In genomic region chr8:122737071-122737470, GRCm38 (mm10) we compare ENCODE assay signal across 10 mouse cellular contexts. TPM values are rescaled to one million over a fixed set of nuclear protein-coding genes. Genes with fewer than 3 reads are reported as not detected.
DNase-seq lines count a peak whose midpoint lies in the region; ATAC-seq and TF ChIP-seq lines count a peak whose summit lies in the region.
"Had no signal": no experiment of that assay in that cellular context is flagged by ENCODE, and none has a peak within 500 bp of the region (broad histone marks: within the 10 kb centered on the region; RNA-seq: fewer than 3 reads in every experiment).

No protein-coding gene starts in this region.

- no peak overlapping the region for H3K4me3 ChIP-seq in liver, postnatal 0 days (ENCODE audit: low read depth, low read length)
- H3K4me3 ChIP-seq in embryonic facial prominence, embryonic 11.5 days (ENCODE audit: low read depth, low read length): no peak overlapping the region
- H3K4me3 ChIP-seq in liver, embryonic 14.5 days (ENCODE audit: insufficient read depth in 1 of 2, low read depth in 2 of 2, low read length in 2 of 2): no peak overlapping the region; a peak in 1 of 4 replicates
- H3K4me3 ChIP-seq: limb, embryonic 13.5 days had no signal

- H3K27ac ChIP-seq in liver, postnatal 0 days (ENCODE audit: low read depth): no peak overlapping the region
- H3K27ac ChIP-seq in embryonic facial prominence, embryonic 11.5 days (replicated peaks; ENCODE audit: low read depth, low read length): no peak overlapping the region
- H3K27ac ChIP-seq in liver, embryonic 14.5 days: no peak overlapping the region
- H3K27ac ChIP-seq: limb, embryonic 13.5 days had no signal

- peak; percentile 41 for DNase-seq in liver
- DNase-seq in liver, postnatal 0 days: no peak
- DNase-seq in MEL-GATA-1-ER (ENCODE audit: extremely low read depth, low read depth): peak; percentile 66
- DNase-seq in embryonic facial prominence, embryonic 11.5 days (ENCODE audit: low spot score): peak; percentile 66
- no peak for DNase-seq in liver, embryonic 14.5 days (ENCODE audit: low read depth in 3 of 3, low spot score in 3 of 3)
- no peak for DNase-seq in layer of hippocampus, adult 9-10 months (ENCODE audit: low spot score)
- DNase-seq: cerebellum, adult 18-20 months; kidney, adult 2 months had no signal

- no peak for ATAC-seq in liver, postnatal 0 days
- no peak for ATAC-seq in embryonic facial prominence, embryonic 11.5 days (replicated peaks; ENCODE audit: insufficient number of reproducible peaks, low FRiP score, low TSS enrichment, low read depth)
- ATAC-seq in liver, embryonic 14.5 days (ENCODE audit: insufficient read depth): no peak
- ATAC-seq in CD4-positive, CD25-positive, alpha-beta regulatory T cell, adult 4 months: no peak

- H3K27me3 ChIP-seq in liver, postnatal 0 days (ENCODE audit: insufficient read depth, low read length): peaks cover 26% of the 10 kb centered on the region
- no peaks in the 10 kb centered on the region for H3K27me3 ChIP-seq in embryonic facial prominence, embryonic 11.5 days (ENCODE audit: control insufficient read depth, insufficient read depth, low read length)
- H3K27me3 ChIP-seq in liver, embryonic 14.5 days (ENCODE audit: control insufficient read depth, insufficient read depth, low read length): peaks cover 26% of the 10 kb centered on the region

- H3K9ac ChIP-seq in liver, postnatal 0 days (replicated peaks): no peak overlapping the region
- no peak overlapping the region for H3K9ac ChIP-seq in embryonic facial prominence, embryonic 11.5 days (replicated peaks; ENCODE audit: low read length)
- H3K9ac ChIP-seq in liver, embryonic 14.5 days (replicated peaks): no peak overlapping the region
- H3K9ac ChIP-seq: limb, embryonic 13.5 days had no signal

- 50% methylated on average over 4 of the region's 4 CpGs for WGBS in liver, postnatal 0 days (ENCODE audit: insufficient replicate concordance)
- 50% methylated on average over 4 of the region's 4 CpGs for WGBS in embryonic facial prominence, embryonic 11.5 days
- WGBS in liver, embryonic 14.5 days (ENCODE audit: insufficient replicate concordance): 43% methylated on average over 4 of the region's 4 CpGs

- no peak for TF ChIP-seq CTCF in liver, postnatal 0 days (IDR thresholded peaks at IDR 0.05; ENCODE audit: low read depth)
- TF ChIP-seq CTCF in liver, embryonic 14.5 days (IDR thresholded peaks at IDR 0.05; ENCODE audit: low read depth): no peak

- H3K36me3 ChIP-seq in liver, postnatal 0 days (replicated peaks; ENCODE audit: insufficient read depth, low read length): no peaks in the 10 kb centered on the region
- H3K36me3 ChIP-seq in embryonic facial prominence, embryonic 11.5 days (replicated peaks; ENCODE audit: control insufficient read depth, insufficient read depth, low read depth, low read length): no peaks in the 10 kb centered on the region
- no peaks in the 10 kb centered on the region for H3K36me3 ChIP-seq in liver, embryonic 14.5 days (replicated peaks; ENCODE audit: control insufficient read depth, insufficient read depth, low read depth)
- H3K36me3 ChIP-seq: limb, embryonic 13.5 days had no signal

- peaks cover 19% of the 10 kb centered on the region for H3K4me1 ChIP-seq in liver, postnatal 0 days (ENCODE audit: insufficient read depth)
- H3K4me1 ChIP-seq in embryonic facial prominence, embryonic 11.5 days (ENCODE audit: control insufficient read depth, insufficient read depth, low read length): no peaks in the 10 kb centered on the region
- peaks cover 23 to 27% of the 10 kb centered on the region in 2 experiments for H3K4me1 ChIP-seq in liver, embryonic 14.5 days (replicated peaks; ENCODE audit: control insufficient read depth in 2 of 2, insufficient read depth in 2 of 2, low read length in 1 of 2)

- no peaks in the 10 kb centered on the region for H3K9me3 ChIP-seq in liver, postnatal 0 days (ENCODE audit: low read length)
- H3K9me3 ChIP-seq in embryonic facial prominence, embryonic 11.5 days (replicated peaks; ENCODE audit: control insufficient read depth, low read length): no peaks in the 10 kb centered on the region
- no peaks in the 10 kb centered on the region for H3K9me3 ChIP-seq in liver, embryonic 14.5 days (ENCODE audit: control insufficient read depth, low read length)
- H3K9me3 ChIP-seq: limb, embryonic 13.5 days had no signal

- H3K4me2 ChIP-seq in liver, postnatal 0 days (ENCODE audit: low read depth, low read length): no peak overlapping the region
- H3K4me2 ChIP-seq in embryonic facial prominence, embryonic 11.5 days (ENCODE audit: low read depth, low read length): no peak overlapping the region
- peak overlapping the region; percentile 54; the same call in 1 of the 2 replicates for H3K4me2 ChIP-seq in liver, embryonic 14.5 days (ENCODE audit: low read depth)
- H3K4me2 ChIP-seq: limb, embryonic 13.5 days had no signal

- no peak for TF ChIP-seq EP300 in liver, postnatal 0 days (IDR thresholded peaks at IDR 0.05; ENCODE audit: low read depth)
- TF ChIP-seq EP300 in liver, embryonic 14.5 days (IDR thresholded peaks at IDR 0.05; ENCODE audit: low read depth): no peak

RNA-seq across cellular contexts. Expression of gene Cbfa2t3, which starts 38.2 kb away (rescaled TPM):
- polyA plus RNA-seq in liver, postnatal 0 days (2015; fragmentation: Nextera tagmentation; extraction: Ambion mirVana): 2.1 and 2.4 TPM in 2 replicates
- polyA plus RNA-seq in embryonic facial prominence, embryonic 11.5 days (2014; fragmentation: Nextera tagmentation; extraction: Ambion mirVana): 1.9 and 2.1 TPM in 2 replicates
- polyA plus RNA-seq in liver, embryonic 14.5 days (2012; rRNA removed): 1.8 and 1.9 TPM in 2 replicates
- 3.3 and 5.0 TPM in 2 replicates for polyA plus RNA-seq in liver, embryonic 14.5 days (2014; fragmentation: Nextera tagmentation; extraction: Ambion mirVana)
- polyA plus RNA-seq in CD4-positive, CD25-positive, alpha-beta regulatory T cell, adult 4 months (2017; shearing (Covaris generic)): under 1 TPM in 1 of 2 experiments, not detected in 1; 0.25 TPM

RNA-seq across cellular contexts. Expression of gene Acsf3, which starts 38.2 kb away (rescaled TPM):
- polyA plus RNA-seq in liver, postnatal 0 days (2015; fragmentation: Nextera tagmentation; extraction: Ambion mirVana): 9.6 and 10.7 TPM in 2 replicates
- 14.2 and 14.6 TPM in 2 replicates for polyA plus RNA-seq in embryonic facial prominence, embryonic 11.5 days (2014; fragmentation: Nextera tagmentation; extraction: Ambion mirVana)
- polyA plus RNA-seq in liver, embryonic 14.5 days (2012; rRNA removed): 4.9 and 5.4 TPM in 2 replicates
- 5.7 and 6.6 TPM in 2 replicates for polyA plus RNA-seq in liver, embryonic 14.5 days (2014; fragmentation: Nextera tagmentation; extraction: Ambion mirVana)
- polyA plus RNA-seq in CD4-positive, CD25-positive, alpha-beta regulatory T cell, adult 4 months (2017; shearing (Covaris generic)): 1 to 10 TPM; 4.9 to 8.2 TPM

Comparison
In these comparisons a context has a peak if more than half of its experiments do, and no peak if none do; other contexts are left out.
1. DNase-seq: peak in liver (single experiment), MEL-GATA-1-ER (single experiment) and embryonic facial prominence, embryonic 11.5 days (single experiment); none in liver, postnatal 0 days (single experiment), liver, embryonic 14.5 days (0 of 3) and layer of hippocampus, adult 9-10 months (single experiment).